Mouse (Mus musculus): ENCODE measurements at regions not wholly inside any gene's neighbourhood (a gene's known extent, or its start where the extent isn't known, plus 50 kb on each side); places are given as distances from the start of the nearest gene placed in this dataset.

- 56% methylated on average over 13 of the region's 13 CpGs for WGBS
- Histone ChIP-seq H3K36me3 (ENCODE audit: control insufficient read depth, insufficient read depth, low read length) (no peaks in the 10 kb centered on the region), H3K4me2 (ENCODE audit: low read depth, low read length) (no peak overlapping the region), H3K9me3 (ENCODE audit: control insufficient read depth, low read length) (no peaks in the 10 kb centered on the region), H3K4me3 (ENCODE audit: low read depth, low read length) (no peak overlapping the region), H3K27ac (replicated peaks; ENCODE audit: low read depth, low read length) (peak overlapping the region; percentile 24; the same call in 1 of the 2 replicates), H3K27me3 (replicated peaks; ENCODE audit: control insufficient read depth, insufficient read depth, low read length) (no peaks in the 10 kb centered on the region), H3K4me1 (ENCODE audit: control insufficient read depth, insufficient read depth, low read length) (peaks cover 10% of the 10 kb centered on the region; the same call in 1 of the 2 replicates), H3K9ac (ENCODE audit: low read depth, low read length) (no peak overlapping the region)
- DNase-seq (ENCODE audit: low spot score) = peak; percentile 64
- peak; percentile 67 for ATAC-seq (ENCODE audit: low read depth)
These were observed 130.1 kb upstream of the Usp24 start for GRCm38 (mm10) chr4:106185745-106186501.

DNA sequence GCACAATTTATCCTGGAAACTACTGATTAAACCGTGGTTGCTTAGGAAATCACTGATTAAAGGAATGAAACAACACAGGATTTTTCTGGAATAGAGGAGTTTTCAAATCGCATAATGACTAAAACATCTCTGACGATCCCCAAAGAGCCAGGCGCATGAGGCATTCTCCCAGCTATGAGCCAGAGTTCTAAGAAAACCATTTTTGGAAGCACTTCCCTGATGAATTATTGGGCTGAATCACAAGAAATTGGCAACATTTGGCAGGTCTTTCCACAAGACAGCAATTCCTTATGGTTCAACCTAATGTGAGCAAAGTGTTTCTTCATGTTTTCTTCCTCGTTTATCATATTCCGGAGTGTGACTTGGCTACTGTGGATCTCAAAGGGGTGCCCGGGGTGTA, 129.3 kb upstream of the Usp24 start:
- 65% methylated on average over 7 of the region's 7 CpGs for WGBS
- ATAC-seq (ENCODE audit: low read depth) (no peak), DNase-seq (ENCODE audit: low spot score) (peak; percentile 53)
- Histone ChIP-seq H3K9ac (ENCODE audit: low read depth, low read length) (no peak overlapping the region), H3K4me3 (ENCODE audit: low read depth, low read length) (no peak overlapping the region), H3K36me3 (ENCODE audit: control insufficient read depth, insufficient read depth, low read length) (no peaks in the 10 kb centered on the region), H3K4me1 (ENCODE audit: control insufficient read depth, insufficient read depth, low read length) (peaks cover 10% of the 10 kb centered on the region; the same call in 1 of the 2 replicates), H3K9me3 (ENCODE audit: control insufficient read depth, low read length) (no peaks in the 10 kb centered on the region), H3K4me2 (ENCODE audit: low read depth, low read length) (no peak overlapping the region), H3K27ac (replicated peaks; ENCODE audit: low read depth, low read length) (no peak overlapping the region; the same call in 1 of the 2 replicates), H3K27me3 (replicated peaks; ENCODE audit: control insufficient read depth, insufficient read depth, low read length) (no peaks in the 10 kb centered on the region)

DNA sequence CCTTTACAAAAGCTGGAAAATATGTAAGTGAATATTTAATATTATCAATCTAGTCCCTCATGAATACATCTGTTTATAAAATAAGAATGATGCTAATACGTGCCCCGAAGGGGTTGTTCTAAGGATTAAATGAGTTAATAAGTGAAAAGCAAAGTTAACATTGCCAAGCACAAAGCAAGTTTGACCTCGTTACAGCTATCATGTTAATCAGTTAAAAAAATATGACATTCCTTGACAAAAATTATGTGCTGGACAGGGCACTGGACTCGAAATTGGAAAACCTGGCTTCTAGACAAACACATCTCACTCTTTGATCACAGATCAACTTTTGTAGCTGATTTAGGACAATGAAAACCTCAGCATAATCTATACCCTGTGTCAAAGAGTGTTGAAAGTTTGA, 125.8 kb upstream of the Usp24 start:
- no peaks in the 10 kb centered on the region for H3K27me3 ChIP-seq (replicated peaks; ENCODE audit: control insufficient read depth, insufficient read depth, low read length)
- H3K36me3 ChIP-seq (ENCODE audit: control insufficient read depth, insufficient read depth, low read length) = no peaks in the 10 kb centered on the region
- H3K4me3 ChIP-seq (ENCODE audit: low read depth, low read length) = no peak overlapping the region
- peaks cover 10% of the 10 kb centered on the region; the same call in 1 of the 2 replicates for H3K4me1 ChIP-seq (ENCODE audit: control insufficient read depth, insufficient read depth, low read length)
- H3K9me3 ChIP-seq (ENCODE audit: control insufficient read depth, low read length) = no peaks in the 10 kb centered on the region
- H3K9ac ChIP-seq (ENCODE audit: low read depth, low read length) = no peak overlapping the region
- ATAC-seq (ENCODE audit: low read depth) = no peak
- 68% methylated on average over 4 of the region's 4 CpGs for WGBS
- H3K4me2 ChIP-seq (ENCODE audit: low read depth, low read length) = no peak overlapping the region
- peak; percentile 58 for DNase-seq (ENCODE audit: low spot score)
- H3K27ac ChIP-seq (replicated peaks; ENCODE audit: low read depth, low read length) = no peak overlapping the region

GRCm38 (mm10) chr4:106191331-106191730, 124.7 kb upstream of the Usp24 start:
- Histone ChIP-seq H3K4me1 (ENCODE audit: control insufficient read depth, insufficient read depth, low read length) (no peaks in the 10 kb centered on the region), H3K27ac (replicated peaks; ENCODE audit: low read depth, low read length) (no peak overlapping the region), H3K4me2 (ENCODE audit: low read depth, low read length) (no peak overlapping the region), H3K36me3 (ENCODE audit: control insufficient read depth, insufficient read depth, low read length) (no peaks in the 10 kb centered on the region), H3K4me3 (ENCODE audit: low read depth, low read length) (no peak overlapping the region), H3K9ac (ENCODE audit: low read depth, low read length) (no peak overlapping the region), H3K27me3 (replicated peaks; ENCODE audit: control insufficient read depth, insufficient read depth, low read length) (no peaks in the 10 kb centered on the region), H3K9me3 (ENCODE audit: control insufficient read depth, low read length) (no peaks in the 10 kb centered on the region)
- DNase-seq (ENCODE audit: low spot score) = no peak
- 92% methylated on average over 8 of the region's 8 CpGs for WGBS
- ATAC-seq (ENCODE audit: low read depth) = no peak

DNA sequence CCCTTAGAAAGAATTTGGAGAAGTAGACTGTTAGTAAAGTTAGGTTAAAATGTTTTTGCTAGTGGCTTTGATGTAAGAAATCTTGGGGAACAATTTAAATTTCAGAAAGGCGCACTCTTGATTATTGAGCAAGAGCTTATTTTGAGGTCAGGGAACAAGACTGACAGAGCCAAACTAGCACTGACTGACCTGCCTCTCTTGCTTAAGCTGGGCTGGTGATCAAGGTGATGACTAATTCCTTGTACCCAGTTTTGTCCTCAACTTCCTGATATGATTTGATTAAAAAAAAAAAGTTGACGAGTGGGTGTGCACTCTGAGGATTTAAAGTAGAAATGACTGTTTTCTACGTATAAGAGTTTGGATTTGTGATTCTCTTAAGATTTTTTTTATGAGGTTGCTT, 124.2 kb upstream of the Usp24 start:
- H3K9me3 ChIP-seq (ENCODE audit: control insufficient read depth, low read length) = no peaks in the 10 kb centered on the region
- no peak overlapping the region for H3K4me2 ChIP-seq (ENCODE audit: low read depth, low read length)
- WGBS = 82% methylated on average over 3 of the region's 3 CpGs
- no peaks in the 10 kb centered on the region for H3K4me1 ChIP-seq (ENCODE audit: control insufficient read depth, insufficient read depth, low read length)
- no peak overlapping the region for H3K9ac ChIP-seq (ENCODE audit: low read depth, low read length)
- no peak overlapping the region for H3K27ac ChIP-seq (replicated peaks; ENCODE audit: low read depth, low read length)
- no peak overlapping the region for H3K4me3 ChIP-seq (ENCODE audit: low read depth, low read length)
- H3K27me3 ChIP-seq (replicated peaks; ENCODE audit: control insufficient read depth, insufficient read depth, low read length) = no peaks in the 10 kb centered on the region
- no peak for ATAC-seq (ENCODE audit: low read depth)
- DNase-seq (ENCODE audit: low spot score) = no peak
- H3K36me3 ChIP-seq (ENCODE audit: control insufficient read depth, insufficient read depth, low read length) = no peaks in the 10 kb centered on the region

GRCm38 (mm10) chr4:106193204-106193945, 122.6 kb upstream of the Usp24 start:
- H3K36me3 ChIP-seq (ENCODE audit: control insufficient read depth, insufficient read depth, low read length) = no peaks in the 10 kb centered on the region
- no peaks in the 10 kb centered on the region for H3K4me1 ChIP-seq (ENCODE audit: control insufficient read depth, insufficient read depth, low read length)
- no peak overlapping the region for H3K27ac ChIP-seq (replicated peaks; ENCODE audit: low read depth, low read length)
- no peak overlapping the region for H3K4me2 ChIP-seq (ENCODE audit: low read depth, low read length)
- no peak overlapping the region for H3K4me3 ChIP-seq (ENCODE audit: low read depth, low read length)
- 65% methylated on average over 3 of the region's 3 CpGs for WGBS
- H3K9me3 ChIP-seq (ENCODE audit: control insufficient read depth, low read length) = no peaks in the 10 kb centered on the region
- no peak overlapping the region for H3K9ac ChIP-seq (ENCODE audit: low read depth, low read length)
- DNase-seq (ENCODE audit: low spot score) (no peak), ATAC-seq (ENCODE audit: low read depth) (peak; percentile 50; the same call in 1 of the 2 replicates)
- H3K27me3 ChIP-seq (replicated peaks; ENCODE audit: control insufficient read depth, insufficient read depth, low read length) = no peaks in the 10 kb centered on the region

DNA sequence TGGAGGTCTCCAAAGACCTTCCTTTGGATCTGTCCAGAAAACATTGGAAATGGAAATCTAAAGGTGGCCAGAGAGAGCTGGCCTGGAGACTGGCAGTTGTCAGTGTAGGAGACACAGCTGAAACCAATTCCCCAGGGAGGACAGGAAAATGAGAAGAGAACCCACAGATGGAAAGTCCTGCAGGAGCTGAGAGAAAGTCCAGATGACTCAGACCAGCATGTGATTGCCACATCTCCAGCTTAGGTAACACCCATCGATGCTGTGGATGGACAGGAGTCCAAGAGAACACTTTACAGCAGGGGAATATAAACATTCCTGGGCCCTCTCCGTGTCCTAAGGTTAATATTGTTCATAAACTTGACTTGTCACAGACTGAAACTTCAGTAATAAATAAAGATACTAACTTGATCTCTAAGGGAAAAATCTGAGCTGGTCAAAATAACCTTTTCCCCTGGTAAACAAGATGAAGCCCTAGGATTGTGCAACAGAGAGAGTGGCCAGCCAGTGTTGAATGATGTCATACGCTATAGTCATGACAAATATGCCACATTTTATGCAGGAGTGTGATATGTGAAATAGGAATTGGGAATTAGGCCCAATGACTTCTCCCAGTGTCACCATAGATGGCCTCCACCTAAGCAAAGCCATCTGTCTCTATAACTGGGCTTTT, 120.4 kb upstream of the Usp24 start:
- Histone ChIP-seq H3K4me3 (ENCODE audit: low read depth, low read length) (no peak overlapping the region), H3K27me3 (replicated peaks; ENCODE audit: control insufficient read depth, insufficient read depth, low read length) (no peaks in the 10 kb centered on the region), H3K36me3 (ENCODE audit: control insufficient read depth, insufficient read depth, low read length) (no peaks in the 10 kb centered on the region), H3K27ac (replicated peaks; ENCODE audit: low read depth, low read length) (no peak overlapping the region), H3K9me3 (ENCODE audit: control insufficient read depth, low read length) (no peaks in the 10 kb centered on the region), H3K4me2 (ENCODE audit: low read depth, low read length) (no peak overlapping the region), H3K9ac (ENCODE audit: low read depth, low read length) (no peak overlapping the region), H3K4me1 (ENCODE audit: control insufficient read depth, insufficient read depth, low read length) (peaks cover 9% of the 10 kb centered on the region)
- 76% methylated on average over 3 of the region's 3 CpGs for WGBS
- DNase-seq (ENCODE audit: low spot score) (no peak), ATAC-seq (ENCODE audit: low read depth) (no peak)

DNA sequence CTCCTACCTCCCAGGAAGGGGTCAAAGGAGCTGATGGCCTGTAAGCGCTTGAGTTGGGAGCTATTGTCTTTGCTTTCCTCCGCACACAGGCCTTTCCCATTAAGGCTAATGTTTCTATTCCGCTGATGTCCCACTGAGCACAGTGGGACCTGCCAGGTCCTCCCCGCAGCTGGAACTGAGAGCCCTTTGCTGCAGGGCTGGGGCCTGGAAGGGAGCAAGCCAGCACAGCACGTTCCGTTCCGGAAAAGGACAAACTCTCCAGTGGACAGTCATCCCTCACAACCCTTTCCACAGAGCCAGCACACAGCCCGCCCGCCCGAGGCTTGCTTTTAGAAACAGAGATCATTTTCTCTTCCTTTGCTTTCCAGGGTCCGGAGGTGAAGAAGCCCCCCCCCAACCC, 116.2 kb upstream of the Usp24 start:
- Histone ChIP-seq H3K4me3 (ENCODE audit: low read depth, low read length) (no peak overlapping the region), H3K27me3 (replicated peaks; ENCODE audit: control insufficient read depth, insufficient read depth, low read length) (no peaks in the 10 kb centered on the region), H3K36me3 (ENCODE audit: control insufficient read depth, insufficient read depth, low read length) (no peaks in the 10 kb centered on the region), H3K27ac (replicated peaks; ENCODE audit: low read depth, low read length) (0 out of 2 replicates have a peak overlapping the region, but pooled peaks have one; percentile 30), H3K4me2 (ENCODE audit: low read depth, low read length) (peak overlapping the region; percentile 16; the same call in 1 of the 2 replicates), H3K9ac (ENCODE audit: low read depth, low read length) (peak overlapping the region; percentile 27; the same call in 1 of the 2 replicates), H3K4me1 (ENCODE audit: control insufficient read depth, insufficient read depth, low read length) (peaks cover 9% of the 10 kb centered on the region), H3K9me3 (ENCODE audit: control insufficient read depth, low read length) (no peaks in the 10 kb centered on the region)
- WGBS = 11% methylated on average over 11 of the region's 11 CpGs
- ATAC-seq (ENCODE audit: low read depth) (peak; percentile 74), DNase-seq (ENCODE audit: low spot score) (peak; percentile 59)

All from embryonic facial prominence, embryonic 14.5 days (tissue).